ENCODE assay signal across 17 mouse cellular contexts in the genomic region with DNA sequence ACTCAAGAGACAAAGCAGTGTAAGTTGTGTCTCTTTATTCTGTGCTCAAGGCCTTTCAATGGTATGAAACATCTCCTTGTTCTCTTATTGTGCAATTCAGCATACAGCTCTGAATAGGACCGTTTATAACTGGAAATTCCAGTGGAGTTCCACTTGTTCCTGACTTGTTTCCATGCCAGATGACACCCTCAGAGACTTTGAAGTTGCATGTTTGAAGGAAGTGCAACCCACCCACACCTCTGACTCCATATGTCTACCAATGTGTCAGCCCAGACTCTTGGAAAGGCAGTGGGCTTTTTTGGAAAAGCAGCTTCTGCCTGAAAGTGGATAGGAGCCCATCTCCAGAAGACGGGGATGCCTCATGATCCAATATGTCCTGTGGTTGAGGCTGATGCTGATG.
DNase-seq lines count a peak whose midpoint lies in the region; ATAC-seq lines count a peak whose summit lies in the region.
"Had no signal": no experiment of that assay in that cellular context is flagged by ENCODE, and none has a peak within 500 bp of the region (broad histone marks: within the 10 kb centered on the region; RNA-seq: fewer than 3 reads in every experiment).

No protein-coding gene starts in this region.

- peak; percentile 75 for DNase-seq in layer of hippocampus, adult 11-12 months (ENCODE audit: low spot score)
- peak; percentile 71 to 80 for DNase-seq in left cerebral cortex, adult 18-20 months (ENCODE audit: low spot score in 2 of 2)
- DNase-seq in right cerebral cortex, postnatal 14 days, result peak; percentile 9
- no peak for DNase-seq in adrenal gland, adult 18-20 months (ENCODE audit: low spot score in 2 of 2)
- no peak for DNase-seq in gastrocnemius, postnatal 10 days
- DNase-seq: cerebellum, adult 18-20 months; gastrocnemius, postnatal 36 days; kidney, adult 9 months; midbrain, embryonic 14.5 days; thymus, postnatal 4 days had no signal

- no peaks in the 10 kb centered on the region for H3K9me3 ChIP-seq in neural tube, embryonic 15.5 days (replicated peaks)
- no peaks in the 10 kb centered on the region for H3K9me3 ChIP-seq in forebrain, embryonic 16.5 days (ENCODE audit: control insufficient read depth, low read length)
- H3K9me3 ChIP-seq: heart, embryonic 13.5 days; lung, embryonic 15.5 days had no signal

- H3K4me2 ChIP-seq in neural tube, embryonic 15.5 days, result no peak overlapping the region
- no peak overlapping the region for H3K4me2 ChIP-seq in forebrain, embryonic 16.5 days (ENCODE audit: low read length)
- H3K4me2 ChIP-seq: heart, embryonic 13.5 days; liver, embryonic 11.5 days; lung, embryonic 15.5 days had no signal

- H3K36me3 ChIP-seq in neural tube, embryonic 15.5 days, result no peaks in the 10 kb centered on the region
- H3K36me3 ChIP-seq in forebrain, embryonic 16.5 days (ENCODE audit: control insufficient read depth, insufficient read depth), result no peaks in the 10 kb centered on the region
- H3K36me3 ChIP-seq: heart, embryonic 13.5 days; lung, embryonic 15.5 days had no signal

- no peak overlapping the region for H3K27ac ChIP-seq in neural tube, embryonic 15.5 days (replicated peaks)
- H3K27ac ChIP-seq in forebrain, embryonic 16.5 days (ENCODE audit: low read length), result no peak overlapping the region
- H3K27ac ChIP-seq: heart, embryonic 13.5 days; lung, embryonic 15.5 days had no signal

- ATAC-seq in frontal cortex, adult (ENCODE audit: low TSS enrichment), result peak; percentile 93
- no peak for ATAC-seq in neural tube, embryonic 15.5 days (ENCODE audit: low FRiP score)
- ATAC-seq in forebrain, embryonic 16.5 days, result no peak
- ATAC-seq: CD4-positive, CD25-positive, alpha-beta regulatory T cell, adult 4 months had no signal

- H3K9ac ChIP-seq in neural tube, embryonic 15.5 days (replicated peaks), result no peak overlapping the region
- H3K9ac ChIP-seq in forebrain, embryonic 16.5 days (replicated peaks; ENCODE audit: low read depth, low read length), result no peak overlapping the region
- H3K9ac ChIP-seq: heart, embryonic 13.5 days; lung, embryonic 15.5 days had no signal

- no peak overlapping the region for H3K4me3 ChIP-seq in neural tube, embryonic 15.5 days (replicated peaks)
- H3K4me3 ChIP-seq in forebrain, embryonic 16.5 days (replicated peaks; ENCODE audit: low read length), result no peak overlapping the region
- H3K4me3 ChIP-seq: heart, embryonic 13.5 days; lung, embryonic 15.5 days had no signal

- no peaks in the 10 kb centered on the region for H3K4me1 ChIP-seq in neural tube, embryonic 15.5 days
- H3K4me1 ChIP-seq in forebrain, embryonic 16.5 days (replicated peaks; ENCODE audit: control insufficient read depth, insufficient read depth, low read length), result no peaks in the 10 kb centered on the region
- H3K4me1 ChIP-seq: heart, embryonic 13.5 days; lung, embryonic 15.5 days had no signal

- 77% methylated on average over 2 of the region's 2 CpGs for WGBS in neural tube, embryonic 15.5 days
- 74% methylated on average over 2 of the region's 2 CpGs for WGBS in forebrain, embryonic 16.5 days

- H3K27me3 ChIP-seq in neural tube, embryonic 15.5 days (replicated peaks), result no peaks in the 10 kb centered on the region
- no peaks in the 10 kb centered on the region for H3K27me3 ChIP-seq in forebrain, embryonic 16.5 days (replicated peaks; ENCODE audit: control insufficient read depth, insufficient read depth, low read length)
- H3K27me3 ChIP-seq: heart, embryonic 13.5 days; lung, embryonic 15.5 days had no signal

Comparison
In these comparisons a context has a peak if more than half of its experiments do, and no peak if none do; other contexts are left out.
1. DNase-seq: peak in layer of hippocampus, adult 11-12 months (single experiment), left cerebral cortex, adult 18-20 months (2 of 2) and right cerebral cortex, postnatal 14 days (single experiment); none in adrenal gland, adult 18-20 months (0 of 2) and gastrocnemius, postnatal 10 days (single experiment).